Mouse (Mus musculus) lung, postnatal 0 days (tissue): ENCODE measurements around the gene Gla. TPM values are rescaled to one million over a fixed set of nuclear protein-coding genes. Genes with fewer than 3 reads are reported as not detected.

Source experiments
- ATAC-seq: fragments of 200-750 bp; cut with Nextera tagmentation; 2 replicates; pipeline ENCODE4 v1.8.0; 2017; ENCODE audit warnings: moderate library complexity
- DNase-seq: peaks from one replicate; pipeline ENCODE4 v3.0.0-alpha.2; 2016; ENCODE audit warnings: low spot score
- H3K27ac ChIP-seq: fragments of 300-500 bp; sonication (generic); 2 replicates; pipeline ENCODE4 v1.5.1; 2014; ENCODE audit warnings: antibody characterized with exemption, mild to moderate bottlenecking, low read length, mixed read lengths
- H3K27me3 ChIP-seq: fragments of 300-500 bp; sonication (generic); replicated peaks from 2 replicates; pipeline ENCODE4 v1.6.1; 2014; ENCODE audit warnings: low read length, mixed read lengths; ENCODE audit not compliant: insufficient read depth
- H3K36me3 ChIP-seq: fragments of 300-500 bp; sonication (generic); 2 replicates; pipeline ENCODE4 v1.6.1; 2014; ENCODE audit warnings: low read length, mixed read lengths; ENCODE audit not compliant: insufficient read depth
- H3K4me1 ChIP-seq: fragments of 300-500 bp; sonication (generic); 2 replicates; pipeline ENCODE4 v1.6.1; 2014; ENCODE audit warnings: antibody characterized with exemption, low read depth, low read length, mixed read lengths; ENCODE audit not compliant: insufficient read depth
- H3K4me2 ChIP-seq: fragments of 300-500 bp; sonication (generic); replicated peaks from 2 replicates; pipeline ENCODE4 v1.6.1; 2014; ENCODE audit warnings: low read depth, mild to moderate bottlenecking, low read length, moderate library complexity, mixed read lengths
- H3K4me3 ChIP-seq: fragments of 300-500 bp; sonication (generic); 2 replicates; pipeline ENCODE4 v1.5.1; 2014; ENCODE audit warnings: low read depth, low read length
- H3K9ac ChIP-seq: fragments of 300-500 bp; sonication (generic); replicated peaks from 2 replicates; pipeline ENCODE4 v1.6.1; 2014; ENCODE audit warnings: low read depth, mild to moderate bottlenecking
- H3K9me3 ChIP-seq: fragments of 300-500 bp; sonication (generic); 2 replicates; pipeline ENCODE4 v1.6.1; 2016; ENCODE audit warnings: low read length, mixed read lengths
- CTCF ChIP-seq: IDR thresholded peaks from 2 replicates; pipeline ENCODE4 v1.5.1; 2016; ENCODE audit warnings: antibody characterized with exemption, mild to moderate bottlenecking
- EP300 ChIP-seq: IDR thresholded peaks from 2 replicates; pipeline ENCODE4 v1.6.1; 2016; ENCODE audit warnings: antibody characterized with exemption, mild to moderate bottlenecking, control low read depth
- WGBS: fragments of 180-500 bp; shearing (Covaris S2); extraction: QIAGEN DNeasy Blood & Tissue Kit; methylation state at CpG from one replicate; pipeline ENCODE4 v1.1.7; 2014; 5-methylcytosine and 5-hydroxymethylcytosine counted together
- polyA plus RNA-seq: library from polyadenylated mRNA; unstranded; fragments of >200 nt; fragmentation: Nextera tagmentation; extraction: Ambion mirVana; gene quantifications from 2 replicates; pipeline ENCODE4 v1.2.1, GENCODE M21; 2015

Gene Gla
- polyA plus RNA-seq, 1 experiment from 2014 or later: 3.9 TPM

DNA sequence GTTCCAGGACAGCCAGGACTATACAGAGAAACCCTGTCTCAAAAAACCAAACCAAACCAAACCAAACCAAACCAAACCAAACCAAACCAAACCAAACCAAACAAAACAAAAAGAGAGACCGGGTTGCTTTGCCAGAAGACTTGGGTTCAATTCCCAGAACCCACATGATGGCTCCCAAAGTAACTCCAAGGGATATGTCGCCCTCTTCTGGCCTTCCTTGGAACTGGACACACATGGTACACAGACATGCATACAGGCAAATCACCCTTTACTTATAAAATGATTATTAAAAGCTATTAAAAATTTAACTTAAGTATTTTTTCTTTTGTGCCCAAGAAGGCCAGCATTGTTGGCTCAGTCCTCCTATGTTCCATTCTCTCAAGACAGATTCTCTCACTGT lies 13.4 kb upstream of the Gla start:
- peak; percentile 6 for DNase-seq
- Histone ChIP-seq H3K9ac (no peak overlapping the region), H3K4me3 (no peak overlapping the region), H3K4me2 (no peak overlapping the region), H3K27ac (no peak overlapping the region), H3K36me3 (no peaks in the 10 kb centered on the region), H3K4me1 (no peaks in the 10 kb centered on the region), H3K27me3 (no peaks in the 10 kb centered on the region), H3K9me3 (no peaks in the 10 kb centered on the region)
- TF ChIP-seq EP300 (no peak), CTCF (peak; percentile 49)
- ATAC-seq: no peak
- WGBS: 61% methylated on average over 2 of the region's 2 CpGs

DNA sequence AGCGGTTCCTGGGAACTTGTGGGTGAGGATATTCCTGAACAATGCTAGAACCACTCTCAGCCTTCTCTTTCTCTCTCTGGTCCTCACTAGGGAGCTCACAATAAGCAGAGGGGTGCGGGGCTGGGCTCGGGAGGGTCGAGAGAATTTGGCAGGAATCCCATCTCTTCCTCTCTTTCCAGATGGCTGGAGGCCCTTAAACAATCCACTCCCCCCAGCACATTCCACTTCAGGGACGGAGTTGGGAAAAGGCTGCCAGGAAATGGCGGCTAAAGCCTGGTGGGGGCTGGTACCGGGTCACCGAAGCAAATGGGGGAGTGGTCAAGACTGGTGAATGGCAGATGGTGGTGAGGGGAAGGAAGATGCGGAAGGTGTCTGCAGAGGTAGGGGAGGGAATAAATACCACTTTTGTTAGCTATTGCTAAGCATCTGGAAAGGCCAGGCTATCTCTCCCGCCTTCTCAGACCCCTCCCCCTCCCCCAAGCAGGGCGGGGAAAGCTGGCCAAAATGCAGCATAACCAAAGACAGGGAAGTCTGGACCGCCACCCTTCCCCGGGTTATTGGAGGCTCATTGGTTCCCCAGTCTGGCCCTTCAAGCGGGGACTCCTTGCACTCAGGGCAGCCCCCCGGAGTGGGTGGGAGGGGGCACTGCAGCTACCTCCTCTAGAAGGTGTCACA lies 11.5 kb upstream of the Gla start:
- peak overlapping the region; percentile 29 for H3K4me3 ChIP-seq
- H3K27ac ChIP-seq: peak overlapping the region; percentile 70
- H3K4me2 ChIP-seq: peak overlapping the region; percentile 52
- H3K9ac ChIP-seq: no peak overlapping the region
- H3K4me1 ChIP-seq: no peaks in the 10 kb centered on the region
- 12% methylated on average over 13 of the region's 15 CpGs for WGBS
- DNase-seq (peak; percentile 82), ATAC-seq (peak; percentile 91)
- no peaks in the 10 kb centered on the region for H3K36me3 ChIP-seq
- TF ChIP-seq CTCF (no peak), EP300 (peak; percentile 46)
- H3K9me3 ChIP-seq: no peaks in the 10 kb centered on the region
- H3K27me3 ChIP-seq: no peaks in the 10 kb centered on the region

DNA sequence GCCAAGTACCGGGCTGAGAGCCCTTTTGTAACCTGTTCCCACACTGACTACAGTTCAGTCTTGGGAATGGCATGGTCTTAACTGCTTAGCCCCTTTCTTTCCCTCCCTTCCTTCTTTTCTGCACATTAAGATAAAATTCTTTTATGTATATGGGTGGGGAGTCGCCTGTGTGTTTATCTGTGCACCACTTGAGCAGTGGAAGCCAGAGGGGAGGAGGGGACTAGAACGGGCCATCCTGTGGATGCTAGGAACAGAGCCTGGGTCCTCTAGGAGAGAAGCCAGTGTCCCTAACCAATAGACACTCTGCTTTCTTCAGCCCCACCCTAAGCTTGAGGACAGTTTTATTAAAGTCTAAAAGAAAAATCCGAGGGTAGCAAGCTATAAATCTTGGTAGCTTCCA lies 10.1 kb upstream of the Gla start:
- Histone ChIP-seq H3K27me3 (no peaks in the 10 kb centered on the region), H3K4me1 (no peaks in the 10 kb centered on the region), H3K9me3 (no peaks in the 10 kb centered on the region), H3K36me3 (no peaks in the 10 kb centered on the region), H3K4me3 (no peak overlapping the region), H3K27ac (no peak overlapping the region), H3K4me2 (no peak overlapping the region), H3K9ac (no peak overlapping the region)
- no peak for DNase-seq
- 50% methylated on average over 4 of the region's 4 CpGs for WGBS
- TF ChIP-seq CTCF: no peak
- TF ChIP-seq EP300: no peak
- no peak for ATAC-seq

DNA sequence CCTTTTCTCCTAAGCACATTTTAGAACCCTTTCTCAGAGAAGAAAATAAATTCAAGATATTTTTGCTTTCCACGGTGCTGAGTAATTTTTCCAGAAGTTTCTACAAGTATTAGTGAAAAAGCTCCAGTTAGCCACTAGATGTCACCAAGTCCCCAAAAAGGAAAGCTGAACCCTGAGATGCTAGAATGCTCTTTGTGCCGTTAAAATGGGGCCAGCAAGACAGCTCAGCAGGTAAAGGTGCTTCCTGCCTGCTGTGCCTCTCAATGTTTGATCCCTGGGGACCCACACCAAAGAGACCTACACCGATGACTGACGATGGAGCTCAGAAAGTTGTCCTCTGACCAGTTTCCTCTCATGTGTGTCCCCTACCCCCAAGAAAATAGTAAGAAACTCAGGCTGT lies 8.5 kb upstream of the Gla start:
- DNase-seq (peak; percentile 46), ATAC-seq (no peak)
- WGBS: 20% methylated on average over 4 of the region's 4 CpGs

DNA sequence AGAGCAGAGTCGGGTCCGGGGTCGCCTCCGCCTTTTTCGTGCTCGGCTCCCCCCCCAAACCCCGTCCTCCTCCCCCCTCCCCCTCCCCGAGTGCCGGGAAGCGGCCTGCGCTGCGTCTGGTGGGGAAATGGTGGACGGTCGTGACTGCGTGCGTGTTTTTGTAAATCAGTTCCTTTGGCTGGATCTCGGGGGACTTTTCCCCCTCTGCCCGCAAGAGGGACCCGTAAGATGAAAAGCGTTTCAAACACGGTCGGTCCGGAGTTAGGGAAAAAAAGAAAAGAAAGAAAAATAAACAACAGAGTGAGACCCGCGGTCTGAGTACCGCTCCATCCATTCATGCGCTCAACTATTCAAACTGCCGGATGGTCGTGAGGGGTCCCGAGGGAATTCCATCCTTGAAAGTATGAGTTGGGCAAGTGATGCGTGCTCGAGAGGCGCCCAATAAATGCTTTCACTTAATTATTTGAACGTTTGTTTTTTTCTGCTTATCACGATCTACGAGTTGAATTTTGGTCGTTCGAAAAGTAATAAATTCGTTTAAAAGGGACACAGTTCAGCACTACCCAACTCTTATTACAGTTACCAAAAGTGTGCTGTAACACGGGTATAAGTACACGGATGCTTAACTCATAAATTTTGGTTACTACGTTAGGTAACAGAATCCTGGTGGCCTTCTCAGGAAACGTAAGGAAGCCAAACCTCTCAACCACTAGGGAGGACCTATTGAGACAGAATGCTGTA lies 625 bp upstream of the Gla start:
- H3K4me3 ChIP-seq: peak overlapping the region; percentile 53
- ATAC-seq: peak; percentile 80
- H3K4me1 ChIP-seq: no peaks in the 10 kb centered on the region
- peak; percentile 58 for DNase-seq
- TF ChIP-seq EP300 (no peak), CTCF (peak; percentile 19)
- no peaks in the 10 kb centered on the region for H3K36me3 ChIP-seq
- no peaks in the 10 kb centered on the region for H3K27me3 ChIP-seq
- peak overlapping the region; percentile 54 for H3K9ac ChIP-seq
- H3K9me3 ChIP-seq: no peaks in the 10 kb centered on the region
- H3K4me2 ChIP-seq: peak overlapping the region; percentile 46
- whole genome bisulfite sequencing: 22% methylated on average over 33 of the region's 43 CpGs
- peak overlapping the region; percentile 91 for H3K27ac ChIP-seq

More for the DNA sequence above, 8.5 kb upstream of the Gla start:
- H3K4me2 ChIP-seq: no peak overlapping the region
- H3K9ac ChIP-seq: no peak overlapping the region
- no peak overlapping the region for H3K27ac ChIP-seq
- TF ChIP-seq EP300 (no peak), CTCF (peak; percentile 63)
- H3K9me3 ChIP-seq: no peaks in the 10 kb centered on the region
- H3K4me3 ChIP-seq: no peak overlapping the region
- no peaks in the 10 kb centered on the region for H3K36me3 ChIP-seq
- no peaks in the 10 kb centered on the region for H3K27me3 ChIP-seq
- no peaks in the 10 kb centered on the region for H3K4me1 ChIP-seq

DNA sequence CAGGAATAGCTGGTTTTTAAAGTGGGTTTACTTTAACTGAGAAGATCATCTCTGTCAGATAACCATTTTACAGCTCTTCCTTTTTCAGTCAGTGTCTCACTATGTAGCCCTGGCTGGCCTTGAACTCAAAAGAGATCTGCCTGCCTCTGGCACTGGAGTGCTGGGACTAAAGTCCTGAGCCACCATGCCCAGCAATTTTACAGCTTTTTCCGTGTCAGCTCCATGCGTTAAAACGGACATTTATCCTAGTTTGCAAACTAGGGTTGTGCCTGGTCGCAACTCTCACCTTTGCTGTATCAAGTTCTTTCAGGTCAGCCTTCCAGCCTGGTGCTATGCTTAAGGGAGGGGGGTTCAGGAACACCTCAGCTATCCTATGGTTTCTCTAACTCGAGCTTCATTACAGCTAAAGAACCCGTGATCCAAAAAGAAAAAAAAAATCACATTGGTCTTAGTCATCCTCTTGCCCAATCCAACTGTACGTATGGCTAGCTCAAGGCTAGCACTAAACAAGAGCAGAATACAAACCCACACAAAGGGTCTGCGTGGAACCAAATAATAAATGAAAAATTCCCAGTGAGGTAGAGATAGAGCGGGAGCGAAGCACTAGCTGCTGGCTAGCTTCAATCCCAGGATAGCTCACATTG lies 881 bp downstream of the Gla start:
- ATAC-seq (no peak), DNase-seq (peak; percentile 23)
- Histone ChIP-seq H3K4me1 (no peaks in the 10 kb centered on the region), H3K4me2 (peak overlapping the region; percentile 56), H3K36me3 (no peaks in the 10 kb centered on the region), H3K4me3 (peak overlapping the region; percentile 46), H3K27ac (peak overlapping the region; percentile 81), H3K9ac (peak overlapping the region; percentile 26; the same call in 1 of the 2 replicates), H3K27me3 (no peaks in the 10 kb centered on the region), H3K9me3 (no peaks in the 10 kb centered on the region)
- TF ChIP-seq EP300 (no peak), CTCF (no peak)
- 15% methylated on average over 10 of the region's 10 CpGs for WGBS
